Mouse (Mus musculus) lung, embryonic 15.5 days (tissue): ENCODE data around the gene Stk38l. TPM values are rescaled to one million over a fixed set of nuclear protein-coding genes. Genes with fewer than 3 reads are reported as not detected.
"Not testable (repeated sequence)": the region's sequence is repeated elsewhere in the genome, so short reads cannot be mapped to it uniquely, and the experiment has no call there.

ENCODE experiments used
- ATAC-seq: fragments of 200-750 bp; cut with Nextera tagmentation; 2 replicates; pipeline ENCODE4 v1.8.0; 2017; ENCODE audit warnings: moderate number of reproducible peaks, borderline replicate concordance; ENCODE audit not compliant: low FRiP score, low TSS enrichment; ENCODE audit errors: extremely low read depth
- H3K27ac ChIP-seq: fragments of 300-500 bp; sonication (generic); 2 replicates; pipeline ENCODE4 v1.5.1; 2015; ENCODE audit warnings: moderate library complexity, mild to moderate bottlenecking, inconsistent platforms
- H3K27me3 ChIP-seq: fragments of 300-500 bp; sonication (generic); 2 replicates; pipeline ENCODE4 v1.6.1; 2015; ENCODE audit warnings: inconsistent platforms
- H3K36me3 ChIP-seq: fragments of 300-500 bp; sonication (generic); 2 replicates; pipeline ENCODE4 v1.6.1; 2015; ENCODE audit warnings: inconsistent platforms
- H3K4me1 ChIP-seq: fragments of 300-500 bp; sonication (generic); 2 replicates; pipeline ENCODE4 v1.6.1; 2015; ENCODE audit warnings: inconsistent platforms
- H3K4me2 ChIP-seq: fragments of 300-500 bp; sonication (generic); 2 replicates; pipeline ENCODE4 v1.6.1; 2015; ENCODE audit warnings: inconsistent platforms, mild to moderate bottlenecking, moderate library complexity
- H3K4me3 ChIP-seq: fragments of 300-500 bp; sonication (generic); 2 replicates; pipeline ENCODE4 v1.5.1; 2015; ENCODE audit warnings: mild to moderate bottlenecking, inconsistent platforms
- H3K9ac ChIP-seq: fragments of 300-500 bp; sonication (generic); 2 replicates; pipeline ENCODE4 v1.6.1; 2015; ENCODE audit warnings: inconsistent platforms
- H3K9me3 ChIP-seq: fragments of 300-500 bp; sonication (generic); 2 replicates; pipeline ENCODE4 v1.6.1; 2016; ENCODE audit warnings: inconsistent platforms
- WGBS: fragments of 180-500 bp; shearing (Covaris S2); methylation state at CpG from one replicate; pipeline ENCODE4 v1.1.7; 2015; 5-methylcytosine and 5-hydroxymethylcytosine counted together
- polyA plus RNA-seq: library from polyadenylated mRNA; unstranded; fragments of >200 nt; fragmentation: Nextera tagmentation; extraction: Ambion mirVana; gene quantifications from 2 replicates; pipeline ENCODE4 v1.2.1, GENCODE M21; 2015

Gene Stk38l
- polyA plus RNA-seq, 1 experiment from 2014 or later, result 14.8 TPM

GRCm38 (mm10) chr6:146740724-146741123 is 15.9 kb downstream of the Stk38l start:
- 0 out of 2 replicates have a peak, but pooled peaks cover under 1% of the 10 kb centered on the region for H3K4me1 ChIP-seq
- H3K36me3 ChIP-seq, result no peaks in the 10 kb centered on the region
- H3K9me3 ChIP-seq, result no peaks in the 10 kb centered on the region
- H3K27ac ChIP-seq, result no peak overlapping the region
- H3K9ac ChIP-seq, result no peak overlapping the region
- ATAC-seq, result no peak
- no peak overlapping the region for H3K4me2 ChIP-seq
- H3K4me3 ChIP-seq, result no peak overlapping the region
- no peaks in the 10 kb centered on the region for H3K27me3 ChIP-seq

- Histone ChIP-seq H3K36me3 (no peaks in the 10 kb centered on the region), H3K9ac (no peak overlapping the region), H3K4me2 (no peak overlapping the region), H3K27me3 (no peaks in the 10 kb centered on the region), H3K27ac (no peak overlapping the region), H3K9me3 (no peaks in the 10 kb centered on the region), H3K4me1 (0 out of 2 replicates have a peak, but pooled peaks cover 2% of the 10 kb centered on the region), H3K4me3 (no peak overlapping the region)
- 66% methylated on average over 5 of the region's 5 CpGs for WGBS
- no peak for ATAC-seq
Observed at GRCm38 (mm10) chr6:146741986-146742635, 17.3 kb downstream of the Stk38l start.

GRCm38 (mm10) chr6:146744266-146744665 is 19.5 kb downstream of the Stk38l start:
- H3K27ac ChIP-seq, H3K27me3 ChIP-seq, ATAC-seq, H3K9me3 ChIP-seq, H3K4me3 ChIP-seq, H3K36me3 ChIP-seq, H3K4me2 ChIP-seq, H3K4me1 ChIP-seq, H3K9ac ChIP-seq: not testable (repeated sequence)
- 99% methylated on average over 7 of the region's 7 CpGs for WGBS

- WGBS, result 73% methylated on average over 1 of the region's 1 CpGs
- Histone ChIP-seq H3K9me3 (no peaks in the 10 kb centered on the region), H3K27me3 (no peaks in the 10 kb centered on the region), H3K4me2 (no peak overlapping the region), H3K27ac (no peak overlapping the region), H3K36me3 (no peaks in the 10 kb centered on the region), H3K4me3 (no peak overlapping the region), H3K9ac (no peak overlapping the region), H3K4me1 (0 out of 2 replicates have a peak, but pooled peaks cover 2% of the 10 kb centered on the region)
- ATAC-seq, result no peak
Observed at GRCm38 (mm10) chr6:146745180-146745579, 20.4 kb downstream of the Stk38l start.

GRCm38 (mm10) chr6:146746577-146746976 is 21.8 kb downstream of the Stk38l start:
- no peak for ATAC-seq
- Histone ChIP-seq H3K9ac (no peak overlapping the region), H3K27ac (no peak overlapping the region), H3K4me3 (no peak overlapping the region), H3K4me2 (no peak overlapping the region), H3K36me3 (no peaks in the 10 kb centered on the region), H3K27me3 (no peaks in the 10 kb centered on the region), H3K9me3 (no peaks in the 10 kb centered on the region), H3K4me1 (0 out of 2 replicates have a peak, but pooled peaks cover 2% of the 10 kb centered on the region)
- WGBS, result 40% methylated on average over 5 of the region's 5 CpGs

GRCm38 (mm10) chr6:146747057-146747456 is 22.3 kb downstream of the Stk38l start:
- no peak overlapping the region for H3K4me2 ChIP-seq
- no peaks in the 10 kb centered on the region for H3K9me3 ChIP-seq
- no peak for ATAC-seq
- 0 out of 2 replicates have a peak, but pooled peaks cover 6% of the 10 kb centered on the region for H3K4me1 ChIP-seq
- H3K36me3 ChIP-seq, result no peaks in the 10 kb centered on the region
- no peak overlapping the region for H3K4me3 ChIP-seq
- H3K27me3 ChIP-seq, result no peaks in the 10 kb centered on the region
- H3K9ac ChIP-seq, result no peak overlapping the region
- no peak overlapping the region for H3K27ac ChIP-seq

- Histone ChIP-seq H3K27ac (no peak overlapping the region), H3K4me1 (0 out of 2 replicates have a peak, but pooled peaks cover 6% of the 10 kb centered on the region), H3K9me3 (no peaks in the 10 kb centered on the region), H3K9ac (no peak overlapping the region), H3K36me3 (no peaks in the 10 kb centered on the region), H3K4me2 (no peak overlapping the region), H3K27me3 (no peaks in the 10 kb centered on the region), H3K4me3 (no peak overlapping the region)
- ATAC-seq, result no peak
- WGBS, result 68% methylated on average over 1 of the region's 1 CpGs
Observed at GRCm38 (mm10) chr6:146748271-146748670, 23.5 kb downstream of the Stk38l start.

- ATAC-seq, result peak; percentile 46; the same call in 1 of the 2 replicates
- no peaks in the 10 kb centered on the region for H3K36me3 ChIP-seq
- H3K27ac ChIP-seq, result no peak overlapping the region
- H3K9ac ChIP-seq, result no peak overlapping the region
- H3K4me2 ChIP-seq, result no peak overlapping the region
- no peaks in the 10 kb centered on the region for H3K27me3 ChIP-seq
- no peak overlapping the region for H3K4me3 ChIP-seq
- 0 out of 2 replicates have a peak, but pooled peaks cover 4% of the 10 kb centered on the region for H3K4me1 ChIP-seq
- H3K9me3 ChIP-seq, result no peaks in the 10 kb centered on the region
- 26% methylated on average over 1 of the region's 1 CpGs for WGBS
Observed at GRCm38 (mm10) chr6:146751671-146752070, 26.9 kb downstream of the Stk38l start.

- 83% methylated on average over 2 of the region's 2 CpGs for WGBS
- Histone ChIP-seq H3K4me2 (no peak overlapping the region), H3K9me3 (no peaks in the 10 kb centered on the region), H3K27me3 (no peaks in the 10 kb centered on the region), H3K4me1 (0 out of 2 replicates have a peak, but pooled peaks cover 4% of the 10 kb centered on the region), H3K27ac (no peak overlapping the region), H3K9ac (no peak overlapping the region), H3K4me3 (no peak overlapping the region), H3K36me3 (no peaks in the 10 kb centered on the region)
- ATAC-seq, result no peak
Observed at GRCm38 (mm10) chr6:146752178-146752577, 27.4 kb downstream of the Stk38l start.

GRCm38 (mm10) chr6:146752612-146753011 is 27.8 kb downstream of the Stk38l start:
- Histone ChIP-seq H3K4me3 (no peak overlapping the region), H3K36me3 (no peaks in the 10 kb centered on the region), H3K4me2 (no peak overlapping the region), H3K9me3 (no peaks in the 10 kb centered on the region), H3K9ac (no peak overlapping the region), H3K27me3 (no peaks in the 10 kb centered on the region), H3K27ac (no peak overlapping the region), H3K4me1 (0 out of 2 replicates have a peak, but pooled peaks cover 4% of the 10 kb centered on the region)
- no peak for ATAC-seq
- whole genome bisulfite sequencing, result 64% methylated on average over 1 of the region's 1 CpGs

GRCm38 (mm10) chr6:146753560-146754160 is 28.9 kb downstream of the Stk38l start:
- Histone ChIP-seq H3K9me3 (no peaks in the 10 kb centered on the region), H3K4me1 (0 out of 2 replicates have a peak, but pooled peaks cover 4% of the 10 kb centered on the region), H3K27me3 (no peaks in the 10 kb centered on the region), H3K36me3 (no peaks in the 10 kb centered on the region), H3K4me3 (no peak overlapping the region), H3K4me2 (no peak overlapping the region), H3K27ac (no peak overlapping the region), H3K9ac (no peak overlapping the region)
- ATAC-seq, result no peak
- 49% methylated on average over 2 of the region's 2 CpGs for WGBS

- 87% methylated on average over 2 of the region's 2 CpGs for WGBS
- H3K4me3 ChIP-seq, result no peak overlapping the region
- H3K4me2 ChIP-seq, result no peak overlapping the region
- no peak overlapping the region for H3K9ac ChIP-seq
- H3K27me3 ChIP-seq, result no peaks in the 10 kb centered on the region
- no peaks in the 10 kb centered on the region; the same call in 1 of the 2 replicates for H3K36me3 ChIP-seq
- H3K9me3 ChIP-seq, result no peaks in the 10 kb centered on the region
- H3K4me1 ChIP-seq, result 0 out of 2 replicates have a peak, but pooled peaks cover 4% of the 10 kb centered on the region
- no peak overlapping the region for H3K27ac ChIP-seq
- ATAC-seq, result no peak
Observed at GRCm38 (mm10) chr6:146755136-146755535, 30.3 kb downstream of the Stk38l start.
